Mouse (Mus musculus) CH12.LX (cell line): Measurements from ENCODE around the gene Atp6v1fnb. TPM values are rescaled to one million over a fixed set of nuclear protein-coding genes. Genes with fewer than 3 reads are reported as not detected.

Experiments used
- DNase-seq: peaks from one replicate; pipeline ENCODE4 v3.0.0-alpha.2; 2013; ENCODE audit errors: extremely low read depth
- H3K27ac ChIP-seq: 2 replicates; pipeline ENCODE4 v1.5.1; 2012; ENCODE audit warnings: low read depth, mild to moderate bottlenecking, control low read depth, moderate library complexity; ENCODE audit not compliant: insufficient read depth
- H3K27me3 ChIP-seq: replicated peaks from 2 replicates; pipeline ENCODE3; 2012; ENCODE audit warnings: inconsistent platforms
- H3K36me3 ChIP-seq, 2 experiments: replicated peaks in 1 of 2; 2 replicates each; pipeline versions ENCODE3 to v1.6.1; 2012; ENCODE audit warnings: inconsistent platforms in 1 of 2, low read length in 1 of 2, mild to moderate bottlenecking in 1 of 2, mixed read lengths in 1 of 2, moderate library complexity in 1 of 2; ENCODE audit not compliant: control insufficient read depth in 1 of 2, insufficient read depth in 1 of 2
- H3K4me1 ChIP-seq, 2 experiments: 2 replicates each; pipeline ENCODE4 v1.6.1; 2012; ENCODE audit warnings: inconsistent platforms in 1 of 2, moderate library complexity in 1 of 2; ENCODE audit not compliant: insufficient read depth in 2 of 2, control insufficient read depth in 1 of 2
- H3K4me2 ChIP-seq: 2 replicates; pipeline ENCODE4 v1.6.1; 2012; ENCODE audit warnings: low read depth, mild to moderate bottlenecking, control low read depth; ENCODE audit not compliant: poor library complexity, insufficient read depth, severe bottlenecking
- H3K4me3 ChIP-seq, 3 experiments: fragments of 150-350 bp in 1 of 3; sonication (generic) in 1 of 3; replicated peaks in 1 of 3; 2 replicates each; pipeline versions ENCODE3 to v1.5.1; 2011 to 2012; ENCODE audit warnings: low read depth in 2 of 3, low read length in 2 of 3, mild to moderate bottlenecking in 2 of 3, moderate library complexity in 2 of 3, control low read depth in 1 of 3, improper control_type of control experiment in 1 of 3, inconsistent platforms in 1 of 3, mixed read lengths in 1 of 3; ENCODE audit not compliant: poor library complexity in 1 of 3
- H3K79me2 ChIP-seq: replicated peaks from 2 replicates; pipeline ENCODE4 v1.6.1; 2012; ENCODE audit warnings: mild to moderate bottlenecking, moderate library complexity; ENCODE audit not compliant: control insufficient read depth, poor library complexity, insufficient read depth, severe bottlenecking; ENCODE audit errors: extremely low read depth
- H3K9ac ChIP-seq: 2 replicates; pipeline ENCODE4 v1.6.1; 2012; ENCODE audit warnings: low read depth, mild to moderate bottlenecking, control low read depth, moderate library complexity; ENCODE audit not compliant: insufficient read depth
- H3K9me3 ChIP-seq: replicated peaks from 2 replicates; pipeline ENCODE3; 2012; ENCODE audit warnings: low read length, inconsistent platforms, mixed read lengths
- CHD2 ChIP-seq: IDR thresholded peaks from 2 replicates; pipeline ENCODE4 v1.6.1; 2011; ENCODE audit warnings: low read length, improper control_type of control experiment
- CTCF ChIP-seq, 2 experiments: IDR thresholded peaks in 1 of 2; conservative IDR thresholded peaks in 1 of 2; 2 replicates each; pipeline ENCODE4 v1.5.1; 2011 to 2012; ENCODE audit warnings: low read depth in 2 of 2, low read length in 2 of 2, improper control_type of control experiment in 1 of 2, inconsistent platforms in 1 of 2, mild to moderate bottlenecking in 1 of 2, moderate library complexity in 1 of 2
- ELF1 ChIP-seq: IDR thresholded peaks from 2 replicates; pipeline ENCODE4 v1.6.1; 2014; ENCODE audit warnings: low read depth, mild to moderate bottlenecking, inconsistent platforms, low read length, improper control_type of control experiment
- EP300 ChIP-seq: IDR thresholded peaks from 2 replicates; pipeline ENCODE4 v1.6.1; 2011; ENCODE audit warnings: low read length, improper control_type of control experiment
- JUND ChIP-seq: conservative IDR thresholded peaks from 2 replicates; pipeline ENCODE4 v1.6.1; 2011; ENCODE audit warnings: low read depth, low read length, improper control_type of control experiment
- MAZ ChIP-seq: IDR thresholded peaks from 2 replicates; pipeline ENCODE4 v1.6.1; 2012; ENCODE audit warnings: low read depth, mild to moderate bottlenecking, inconsistent platforms, low read length, improper control_type of control experiment, moderate library complexity
- MEF2A ChIP-seq: IDR thresholded peaks from 2 replicates; pipeline ENCODE4 v1.6.1; 2014; ENCODE audit warnings: low read depth, mild to moderate bottlenecking, inconsistent platforms, low read length, improper control_type of control experiment, borderline replicate concordance
- MYC ChIP-seq: IDR thresholded peaks from 2 replicates; pipeline ENCODE4 v1.6.1; 2011; ENCODE audit warnings: low read depth, mild to moderate bottlenecking, improper control_type of control experiment, low read length
- NELFE ChIP-seq: IDR thresholded peaks from 2 replicates; pipeline ENCODE4 v1.6.1; 2011; ENCODE audit warnings: low read depth, low read length, improper control_type of control experiment
- POLR2A ChIP-seq: IDR thresholded peaks from 2 replicates; pipeline ENCODE4 v1.6.1; 2011; ENCODE audit warnings: low read depth, mild to moderate bottlenecking, improper control_type of control experiment, low read length
- POLR2AphosphoS2 ChIP-seq: IDR thresholded peaks from 2 replicates; pipeline ENCODE4 v1.6.1; 2011; ENCODE audit warnings: low read depth, low read length, improper control_type of control experiment
- RAD21 ChIP-seq: IDR thresholded peaks from 2 replicates; pipeline ENCODE4 v1.6.1; 2011; ENCODE audit warnings: low read depth, mild to moderate bottlenecking, low read length, improper control_type of control experiment, moderate library complexity
- SMC3 ChIP-seq: IDR thresholded peaks from 2 replicates; pipeline ENCODE4 v1.6.1; 2011; ENCODE audit warnings: low read depth, low read length, improper control_type of control experiment
- TBP ChIP-seq: conservative IDR thresholded peaks from 2 replicates; pipeline ENCODE4 v1.6.1; 2011; ENCODE audit warnings: low read depth, low read length, improper control_type of control experiment
- TCF12 ChIP-seq: IDR thresholded peaks from 2 replicates; pipeline ENCODE4 v1.6.1; 2014; ENCODE audit warnings: low read depth, mild to moderate bottlenecking, inconsistent platforms, low read length, improper control_type of control experiment
- USF2 ChIP-seq: conservative IDR thresholded peaks from 2 replicates; pipeline ENCODE4 v1.6.1; 2011; ENCODE audit warnings: low read depth, low read length, improper control_type of control experiment
- ZMIZ1 ChIP-seq: IDR thresholded peaks from 2 replicates; pipeline ENCODE4 v1.6.1; 2012; ENCODE audit warnings: low read depth, mild to moderate bottlenecking, inconsistent platforms, low read length, improper control_type of control experiment
- dilution Hi-C: fragments of 300-500 bp; cut with MboI; formaldehyde crosslinking; loops from 2 replicates; pipeline ENCODE4 v1.14.3; 2020; ENCODE audit warnings: low sequenced_read_pairs; ENCODE audit not compliant: extremely low pct_unique_long_range_greater_than_20kb, extremely low pct_ligation_motif_present
- in situ Hi-C: fragments of 300-500 bp; cut with MboI; formaldehyde crosslinking; loops from 3 replicates; pipeline ENCODE4 v1.14.3; 2019; ENCODE audit warnings: low sequenced_read_pairs, low pct_ligation_motif_present, low pct_unique_long_range_greater_than_20kb, mixed read lengths
- polyA plus RNA-seq: library from polyadenylated mRNA; unstranded; fragments of >175 nt; gene quantifications from 2 replicates; pipeline ENCODE4 v1.2.1, GENCODE M21; 2012; ENCODE audit warnings: low read depth; ENCODE audit not compliant: insufficient read length
- total RNA-seq, 2 experiments: library from RNA; depleted of rRNA; stranded (reverse); fragments of 300-350 nt in 1 of 2; fragments of >200 nt in 1 of 2; gene quantifications; 2 replicates each; pipeline ENCODE4 v1.2.3; 2012 to 2014

Gene Atp6v1fnb
- total and polyA plus RNA-seq, 3 experiments: not detected

GRCm38 (mm10) chr6:29449858-29450257, 21.4 kb upstream of the Atp6v1fnb start:
- H3K27me3 ChIP-seq: peaks cover 2% of the 10 kb centered on the region
- H3K4me1 ChIP-seq: peaks cover 10 to 11% of the 10 kb centered on the region in 2 experiments
- no peak overlapping the region for H3K4me2 ChIP-seq
- peak; percentile 83 for DNase-seq
- H3K79me2 ChIP-seq: no peaks in the 10 kb centered on the region
- peaks cover 9 to 17% of the 10 kb centered on the region in 2 experiments for H3K36me3 ChIP-seq
- in situ Hi-C loops: loop anchor here (5.0 kb wide), 1 partner anchor 43 kb away; no protein-coding TSS in a partner anchor
- dilution Hi-C loops: no loop called here
- H3K4me3 ChIP-seq: peak overlapping the region in 2 of 3 experiments; percentile 39 to 49
- no peaks in the 10 kb centered on the region for H3K9me3 ChIP-seq
- TF ChIP-seq TCF12: peak; percentile 3; the same call in 1 of the 2 replicates
- no peak; the same call in 1 of the 2 replicates for TF ChIP-seq RAD21
- no peak for TF ChIP-seq SMC3
- no peak for TF ChIP-seq USF2
- TF ChIP-seq POLR2AphosphoS2: no peak; the same call in 1 of the 2 replicates
- no peak for TF ChIP-seq MYC
- TF ChIP-seq ZMIZ1: peak; percentile 25; the same call in 1 of the 2 replicates
- peak; percentile 17; the same call in 1 of the 2 replicates for TF ChIP-seq ELF1
- peak; percentile 57; the same call in 1 of the 2 replicates for TF ChIP-seq NELFE
- 0 out of 4 replicates have a peak, but pooled peaks of 1 of the 2 experiments have one; percentile 4 for TF ChIP-seq CTCF (conservative IDR thresholded peaks at IDR 0.05 in 1 of 2, IDR thresholded peaks at IDR 0.05 in 1 of 2; ENCODE audit: low read depth in 2 of 2, low read length in 2 of 2)
- no peak for TF ChIP-seq EP300
- peak; percentile 73 for TF ChIP-seq POLR2A
- 0 out of 2 replicates have a peak, but pooled peaks have one; percentile 3 for TF ChIP-seq JUND
- peak; percentile 77; the same call in 1 of the 2 replicates for TF ChIP-seq TBP
- TF ChIP-seq, all 38 proteins: peak for 8
- Histone ChIP-seq H3K27ac (no peak overlapping the region), H3K9ac (peak overlapping the region; percentile 15; the same call in 1 of the 2 replicates)

- peaks cover 7% of the 10 kb centered on the region for H3K27me3 ChIP-seq
- in situ Hi-C loops: no loop called here
Measured at GRCm38 (mm10) chr6:29450667-29451066, 20.6 kb upstream of the Atp6v1fnb start.

More at GRCm38 (mm10) chr6:29450667-29451066, 20.6 kb upstream of the Atp6v1fnb start:
- no peak overlapping the region for H3K4me2 ChIP-seq
- dilution Hi-C loops: no loop called here
- H3K4me3 ChIP-seq: no peak overlapping the region
- no peak overlapping the region for H3K9ac ChIP-seq
- DNase-seq: no peak
- peaks cover 9 to 17% of the 10 kb centered on the region in 2 experiments for H3K36me3 ChIP-seq
- no peaks in the 10 kb centered on the region for H3K9me3 ChIP-seq
- H3K27ac ChIP-seq: no peak overlapping the region
- no peak for TF ChIP-seq MEF2A
- TF ChIP-seq CHD2: no peak
- no peak for TF ChIP-seq POLR2A
- no peak for TF ChIP-seq MAZ
- peaks cover 10 to 11% of the 10 kb centered on the region in 2 experiments for H3K4me1 ChIP-seq
- H3K79me2 ChIP-seq: no peaks in the 10 kb centered on the region
